In genomic region chr10:8944586-8944985, GRCm38 (mm10) we compare ENCODE assay signal across 11 mouse cellular contexts. TPM values are rescaled to one million over a fixed set of nuclear protein-coding genes. Genes with fewer than 3 reads are reported as not detected.
A peak's percentile ranks its signal among the peaks of the same experiment; 100 is the strongest.
DNase-seq lines count a peak whose midpoint lies in the region; ATAC-seq and TF ChIP-seq lines count a peak whose summit lies in the region.
"Had no signal": no experiment of that assay in that cellular context is flagged by ENCODE, and none has a peak within 500 bp of the region (broad histone marks: within the 10 kb centered on the region; RNA-seq: fewer than 3 reads in every experiment).

No protein-coding gene starts in this region.

- intact Hi-C loops in heart, adult 2 months (cut with DNase I): no loop called here
- intact Hi-C loops in left cerebral cortex, postnatal 4 days (cut with DNase I): no loop called here

- H3K9me3 ChIP-seq in kidney, postnatal 0 days (replicated peaks; ENCODE audit: low read length): no peaks in the 10 kb centered on the region
- no peaks in the 10 kb centered on the region for H3K9me3 ChIP-seq in embryonic facial prominence, embryonic 12.5 days
- no peaks in the 10 kb centered on the region for H3K9me3 ChIP-seq in limb, embryonic 15.5 days

- TF ChIP-seq CTCF in heart, adult 2 months (IDR thresholded peaks at IDR 0.05): no peak
- TF ChIP-seq CTCF in kidney, postnatal 0 days (IDR thresholded peaks at IDR 0.05; ENCODE audit: low read depth): no peak

- H3K36me3 ChIP-seq in heart, adult 2 months (ENCODE audit: control insufficient read depth, insufficient read depth, low read length): no peaks in the 10 kb centered on the region
- no peaks in the 10 kb centered on the region for H3K36me3 ChIP-seq in kidney, postnatal 0 days (ENCODE audit: insufficient read depth, low read length)
- no peaks in the 10 kb centered on the region for H3K36me3 ChIP-seq in embryonic facial prominence, embryonic 12.5 days
- H3K36me3 ChIP-seq in limb, embryonic 15.5 days: no peaks in the 10 kb centered on the region

- H3K27me3 ChIP-seq in heart, adult 2 months (ENCODE audit: control insufficient read depth, insufficient read depth, low read length): no peaks in the 10 kb centered on the region
- no peaks in the 10 kb centered on the region for H3K27me3 ChIP-seq in kidney, postnatal 0 days (ENCODE audit: insufficient read depth, low read length)
- H3K27me3 ChIP-seq in embryonic facial prominence, embryonic 12.5 days: no peaks in the 10 kb centered on the region
- H3K27me3 ChIP-seq in limb, embryonic 15.5 days: no peaks in the 10 kb centered on the region

- peak overlapping the region; percentile 32; the same call in 1 of the 2 replicates for H3K4me3 ChIP-seq in heart, adult 2 months
- H3K4me3 ChIP-seq in kidney, postnatal 0 days (replicated peaks; ENCODE audit: low read depth, low read length): 0 out of 2 replicates have a peak overlapping the region, but pooled peaks have one; percentile 3
- no peak overlapping the region for H3K4me3 ChIP-seq in embryonic facial prominence, embryonic 12.5 days
- peak overlapping the region; percentile 28 for H3K4me3 ChIP-seq in limb, embryonic 15.5 days
- H3K4me3 ChIP-seq: erythroblast, embryonic 14.5 days had no signal

- ATAC-seq in kidney, postnatal 0 days (replicated peaks; ENCODE audit: low FRiP score, low read depth): no peak
- no peak for ATAC-seq in embryonic facial prominence, embryonic 12.5 days (ENCODE audit: insufficient number of reproducible peaks, insufficient read depth, low FRiP score, low TSS enrichment)
- no peak for ATAC-seq in limb, embryonic 15.5 days (ENCODE audit: insufficient number of reproducible peaks, low FRiP score, low TSS enrichment, low read depth)

- TF ChIP-seq POLR2A in heart, adult 2 months (IDR thresholded peaks at IDR 0.05; ENCODE audit: insufficient read depth, low read depth, low read length): no peak

- TF ChIP-seq EP300 in heart, adult 2 months (IDR thresholded peaks at IDR 0.05; ENCODE audit: insufficient read depth, low read depth, low read length): no peak

- H3K79me2 ChIP-seq in heart, adult 2 months (replicated peaks; ENCODE audit: control insufficient read depth, insufficient read depth, low read length): no peaks in the 10 kb centered on the region

- no peak for DNase-seq in heart, adult 2 months
- no peak for DNase-seq in heart, adult 8-10 months (ENCODE audit: low spot score)
- DNase-seq in kidney, postnatal 0 days (ENCODE audit: low spot score): no peak
- DNase-seq in kidney, postnatal 4 days: no peak
- no peak for DNase-seq in left cerebral cortex, postnatal 4 days
- no peak for DNase-seq in spleen, postnatal 36 days (ENCODE audit: low spot score in 2 of 2)
- DNase-seq: cerebellum, postnatal 14 days; thymus, postnatal 14 days had no signal

- H3K4me2 ChIP-seq in kidney, postnatal 0 days (ENCODE audit: low read length): peak overlapping the region; percentile 47
- H3K4me2 ChIP-seq in embryonic facial prominence, embryonic 12.5 days (replicated peaks): peak overlapping the region; percentile 40
- H3K4me2 ChIP-seq in limb, embryonic 15.5 days: peak overlapping the region; percentile 38

- WGBS in heart, adult 2 months: 57% methylated on average over 5 of the region's 5 CpGs
- WGBS in kidney, postnatal 0 days: 61% methylated on average over 5 of the region's 5 CpGs
- 54% methylated on average over 5 of the region's 5 CpGs for WGBS in embryonic facial prominence, embryonic 12.5 days
- WGBS in limb, embryonic 15.5 days: 32% methylated on average over 5 of the region's 5 CpGs

- H3K27ac ChIP-seq in heart, adult 2 months: peak overlapping the region; percentile 62
- H3K27ac ChIP-seq in kidney, postnatal 0 days: peak overlapping the region; percentile 76; the same call in 1 of the 2 replicates
- H3K27ac ChIP-seq in embryonic facial prominence, embryonic 12.5 days: no peak overlapping the region
- peak overlapping the region; percentile 86 for H3K27ac ChIP-seq in limb, embryonic 15.5 days

- H3K4me1 ChIP-seq in heart, adult 2 months (ENCODE audit: control insufficient read depth, insufficient read depth, low read length): peaks cover 3% of the 10 kb centered on the region; the same call in 1 of the 2 replicates
- no peaks in the 10 kb centered on the region for H3K4me1 ChIP-seq in kidney, postnatal 0 days (replicated peaks; ENCODE audit: insufficient read depth, low read length)
- H3K4me1 ChIP-seq in embryonic facial prominence, embryonic 12.5 days: peaks cover 2% of the 10 kb centered on the region; the same call in 1 of the 2 replicates
- H3K4me1 ChIP-seq in limb, embryonic 15.5 days: peaks cover 11% of the 10 kb centered on the region; the same call in 1 of the 2 replicates

- H3K9ac ChIP-seq in heart, adult 2 months (ENCODE audit: low read depth, low read length): no peak overlapping the region
- H3K9ac ChIP-seq in kidney, postnatal 0 days (ENCODE audit: low read depth, low read length): no peak overlapping the region
- H3K9ac ChIP-seq in embryonic facial prominence, embryonic 12.5 days: no peak overlapping the region
- H3K9ac ChIP-seq in limb, embryonic 15.5 days: no peak overlapping the region

RNA-seq across cellular contexts. Expression of gene Sash1, which starts 58.7 kb away (rescaled TPM):
- total RNA-seq in heart, adult 2 months (2021): 10 to 100 TPM; 22.1 to 32.8 TPM
- 10.0 and 15.9 TPM in 2 replicates for polyA plus RNA-seq in heart, adult 2 months (2012; rRNA removed)
- 10 to 100 TPM; 22.3 to 26.1 (median 24.0) TPM for total RNA-seq in heart, adult 8-10 months (2022)
- 5.5 and 5.9 TPM in 2 replicates for polyA plus RNA-seq in kidney, postnatal 0 days (2015; fragmentation: Nextera tagmentation; extraction: Ambion mirVana)
- polyA plus RNA-seq in embryonic facial prominence, embryonic 12.5 days (2016; fragmentation: Nextera tagmentation; extraction: Ambion mirVana): 6.5 and 7.9 TPM in 2 replicates
- polyA plus RNA-seq in limb, embryonic 15.5 days (2015; fragmentation: Nextera tagmentation; extraction: Ambion mirVana): 5.9 and 6.3 TPM in 2 replicates
- total RNA-seq in left cerebral cortex, postnatal 4 days (2021): 10 to 100 TPM; 43.6 to 49.2 TPM
